Mouse (Mus musculus) megakaryocyte, embryonic 14.5 days (primary cell): ENCODE data around the gene Col5a2.

Experiments
- FLI1 ChIP-seq: IDR thresholded peaks from 2 replicates; pipeline ENCODE4 v1.6.1; 2012; ENCODE audit warnings: low read length, inconsistent platforms, mixed read lengths
- GATA1 ChIP-seq: IDR thresholded peaks from 3 replicates; pipeline ENCODE4 v1.6.1; 2012; ENCODE audit warnings: mixed read lengths, low read length, inconsistent platforms, borderline replicate concordance

GRCm38 (mm10) chr1:45431922-45432321 lies 71.2 kb downstream of the Col5a2 start:
- TF ChIP-seq GATA1 (no peak), FLI1 (no peak)
